Mouse (Mus musculus) lung, postnatal 0 days (tissue): ENCODE measurements at regions not wholly inside any gene's neighbourhood (a gene's known extent, or its start where the extent isn't known, plus 50 kb on each side); places are given as distances from the start of the nearest gene placed in this dataset.

Experiments
- ATAC-seq: fragments of 200-750 bp; cut with Nextera tagmentation; 2 replicates; pipeline ENCODE4 v1.8.0; 2017; ENCODE audit warnings: moderate library complexity
- DNase-seq: peaks from one replicate; pipeline ENCODE4 v3.0.0-alpha.2; 2016; ENCODE audit warnings: low spot score
- H3K27ac ChIP-seq: fragments of 300-500 bp; sonication (generic); 2 replicates; pipeline ENCODE4 v1.5.1; 2014; ENCODE audit warnings: antibody characterized with exemption, mild to moderate bottlenecking, low read length, mixed read lengths
- H3K27me3 ChIP-seq: fragments of 300-500 bp; sonication (generic); replicated peaks from 2 replicates; pipeline ENCODE4 v1.6.1; 2014; ENCODE audit warnings: low read length, mixed read lengths; ENCODE audit not compliant: insufficient read depth
- H3K36me3 ChIP-seq: fragments of 300-500 bp; sonication (generic); 2 replicates; pipeline ENCODE4 v1.6.1; 2014; ENCODE audit warnings: low read length, mixed read lengths; ENCODE audit not compliant: insufficient read depth
- H3K4me1 ChIP-seq: fragments of 300-500 bp; sonication (generic); 2 replicates; pipeline ENCODE4 v1.6.1; 2014; ENCODE audit warnings: antibody characterized with exemption, low read depth, low read length, mixed read lengths; ENCODE audit not compliant: insufficient read depth
- H3K4me2 ChIP-seq: fragments of 300-500 bp; sonication (generic); replicated peaks from 2 replicates; pipeline ENCODE4 v1.6.1; 2014; ENCODE audit warnings: low read depth, mild to moderate bottlenecking, low read length, moderate library complexity, mixed read lengths
- H3K4me3 ChIP-seq: fragments of 300-500 bp; sonication (generic); 2 replicates; pipeline ENCODE4 v1.5.1; 2014; ENCODE audit warnings: low read depth, low read length
- H3K9ac ChIP-seq: fragments of 300-500 bp; sonication (generic); replicated peaks from 2 replicates; pipeline ENCODE4 v1.6.1; 2014; ENCODE audit warnings: low read depth, mild to moderate bottlenecking
- H3K9me3 ChIP-seq: fragments of 300-500 bp; sonication (generic); 2 replicates; pipeline ENCODE4 v1.6.1; 2016; ENCODE audit warnings: low read length, mixed read lengths
- CTCF ChIP-seq: IDR thresholded peaks from 2 replicates; pipeline ENCODE4 v1.5.1; 2016; ENCODE audit warnings: antibody characterized with exemption, mild to moderate bottlenecking
- EP300 ChIP-seq: IDR thresholded peaks from 2 replicates; pipeline ENCODE4 v1.6.1; 2016; ENCODE audit warnings: antibody characterized with exemption, mild to moderate bottlenecking, control low read depth
- WGBS: fragments of 180-500 bp; shearing (Covaris S2); extraction: QIAGEN DNeasy Blood & Tissue Kit; methylation state at CpG from one replicate; pipeline ENCODE4 v1.1.7; 2014; 5-methylcytosine and 5-hydroxymethylcytosine counted together

GRCm38 (mm10) chr17:59345526-59345925 lies 332.4 kb upstream of the Nudt12 start:
- H3K4me2 ChIP-seq, result no peak overlapping the region
- no peaks in the 10 kb centered on the region for H3K4me1 ChIP-seq
- no peak overlapping the region for H3K9ac ChIP-seq
- no peaks in the 10 kb centered on the region for H3K36me3 ChIP-seq
- H3K4me3 ChIP-seq, result no peak overlapping the region
- TF ChIP-seq EP300 (no peak), CTCF (no peak)
- H3K27ac ChIP-seq, result no peak overlapping the region
- 71% methylated on average over 4 of the region's 4 CpGs for WGBS
- H3K9me3 ChIP-seq, result no peaks in the 10 kb centered on the region
- DNase-seq (no peak), ATAC-seq (no peak)
- H3K27me3 ChIP-seq, result no peaks in the 10 kb centered on the region

GRCm38 (mm10) chr17:59297939-59298338 lies 284.8 kb upstream of the Nudt12 start:
- Histone ChIP-seq H3K9ac (no peak overlapping the region), H3K4me1 (no peaks in the 10 kb centered on the region), H3K4me3 (no peak overlapping the region), H3K9me3 (no peaks in the 10 kb centered on the region), H3K27ac (no peak overlapping the region), H3K27me3 (no peaks in the 10 kb centered on the region), H3K4me2 (no peak overlapping the region), H3K36me3 (no peaks in the 10 kb centered on the region)
- no peak for DNase-seq
- TF ChIP-seq EP300 (no peak), CTCF (no peak)
- ATAC-seq, result no peak
- WGBS, result 75% methylated on average over 5 of the region's 5 CpGs

GRCm38 (mm10) chr17:59281364-59281763 lies 268.2 kb upstream of the Nudt12 start:
- Histone ChIP-seq H3K27ac (no peak overlapping the region), H3K27me3 (no peaks in the 10 kb centered on the region), H3K4me1 (no peaks in the 10 kb centered on the region), H3K9ac (no peak overlapping the region), H3K36me3 (no peaks in the 10 kb centered on the region), H3K9me3 (no peaks in the 10 kb centered on the region), H3K4me3 (no peak overlapping the region), H3K4me2 (no peak overlapping the region)
- TF ChIP-seq CTCF (peak; percentile 32; the same call in 1 of the 2 replicates), EP300 (no peak)
- ATAC-seq (no peak), DNase-seq (no peak)
- WGBS, result 55% methylated on average over 3 of the region's 3 CpGs

- Histone ChIP-seq H3K9me3 (no peaks in the 10 kb centered on the region), H3K4me1 (no peaks in the 10 kb centered on the region), H3K4me3 (no peak overlapping the region), H3K4me2 (no peak overlapping the region), H3K27me3 (no peaks in the 10 kb centered on the region), H3K27ac (no peak overlapping the region), H3K9ac (no peak overlapping the region), H3K36me3 (no peaks in the 10 kb centered on the region)
- 75% methylated on average over 10 of the region's 10 CpGs for WGBS
- no peak for TF ChIP-seq EP300
- TF ChIP-seq CTCF, result no peak
- DNase-seq (no peak), ATAC-seq (no peak)
These were observed 266.6 kb upstream of the Nudt12 start for GRCm38 (mm10) chr17:59279811-59280210.

GRCm38 (mm10) chr17:59269613-59270012 lies 256.4 kb upstream of the Nudt12 start:
- Histone ChIP-seq H3K27me3 (no peaks in the 10 kb centered on the region), H3K9ac (no peak overlapping the region), H3K9me3 (no peaks in the 10 kb centered on the region), H3K4me2 (no peak overlapping the region), H3K4me1 (no peaks in the 10 kb centered on the region), H3K36me3 (no peaks in the 10 kb centered on the region), H3K4me3 (no peak overlapping the region), H3K27ac (no peak overlapping the region)
- DNase-seq (no peak), ATAC-seq (no peak)
- no peak for TF ChIP-seq EP300
- TF ChIP-seq CTCF, result no peak

- WGBS, result 74% methylated on average over 5 of the region's 5 CpGs
- DNase-seq, result no peak
These were observed 235.8 kb upstream of the Nudt12 start for GRCm38 (mm10) chr17:59249000-59249399.

GRCm38 (mm10) chr17:59232251-59232650 lies 219.1 kb upstream of the Nudt12 start:
- Histone ChIP-seq H3K9ac (no peak overlapping the region), H3K36me3 (no peaks in the 10 kb centered on the region), H3K27me3 (no peaks in the 10 kb centered on the region), H3K4me1 (no peaks in the 10 kb centered on the region), H3K9me3 (no peaks in the 10 kb centered on the region), H3K27ac (no peak overlapping the region), H3K4me2 (no peak overlapping the region), H3K4me3 (no peak overlapping the region)
- ATAC-seq (no peak), DNase-seq (no peak)
- WGBS, result 69% methylated on average over 2 of the region's 2 CpGs
- TF ChIP-seq EP300 (no peak), CTCF (no peak)

More at GRCm38 (mm10) chr17:59249000-59249399, 235.8 kb upstream of the Nudt12 start:
- H3K9ac ChIP-seq, result no peak overlapping the region
- H3K4me1 ChIP-seq, result no peaks in the 10 kb centered on the region
- no peak overlapping the region for H3K4me2 ChIP-seq
- ATAC-seq, result no peak
- no peak overlapping the region for H3K27ac ChIP-seq
- TF ChIP-seq CTCF, result no peak
- no peak for TF ChIP-seq EP300
- no peaks in the 10 kb centered on the region for H3K27me3 ChIP-seq
- no peaks in the 10 kb centered on the region for H3K9me3 ChIP-seq
- H3K36me3 ChIP-seq, result no peaks in the 10 kb centered on the region
- H3K4me3 ChIP-seq, result no peak overlapping the region
